Mouse (Mus musculus) liver, embryonic 14.5 days (tissue): ENCODE measurements around the gene Pax7. TPM values are rescaled to one million over a fixed set of nuclear protein-coding genes. Genes with fewer than 3 reads are reported as not detected.

ENCODE experiments used
- ATAC-seq: fragments of 200-750 bp; cut with Nextera tagmentation; 2 replicates; pipeline ENCODE4 v1.8.0; 2017; ENCODE audit warnings: moderate number of reproducible peaks, mild to moderate bottlenecking, moderate library complexity; ENCODE audit not compliant: insufficient read depth
- DNase-seq, 3 experiments: peaks; one replicate each; pipeline ENCODE4 v3.0.0-alpha.2; 2012 to 2013; ENCODE audit warnings: low read depth in 3 of 3, low spot score in 3 of 3
- H3K27ac ChIP-seq: fragments of 300-500 bp; sonication (generic); 2 replicates; pipeline ENCODE4 v1.5.1; 2014; ENCODE audit warnings: moderate library complexity, mild to moderate bottlenecking, control low read depth, inconsistent platforms
- H3K27me3 ChIP-seq: fragments of 300-500 bp; sonication (generic); 2 replicates; pipeline ENCODE4 v1.6.1; 2014; ENCODE audit warnings: mild to moderate bottlenecking, low read length, moderate library complexity; ENCODE audit not compliant: control insufficient read depth, insufficient read depth
- H3K36me3 ChIP-seq: fragments of 300-500 bp; sonication (generic); replicated peaks from 2 replicates; pipeline ENCODE4 v1.6.1; 2014; ENCODE audit warnings: low read depth; ENCODE audit not compliant: control insufficient read depth, insufficient read depth
- H3K4me1 ChIP-seq, 2 experiments: fragments of 200-500 bp in 1 of 2; fragments of 300-500 bp in 1 of 2; sonication (generic) in 1 of 2; replicated peaks; 2 replicates each; pipeline ENCODE4 v1.6.1; 2012 to 2014; ENCODE audit warnings: antibody characterized with exemption in 1 of 2, inconsistent platforms in 1 of 2, low read length in 1 of 2; ENCODE audit not compliant: control insufficient read depth in 2 of 2, insufficient read depth in 2 of 2
- H3K4me2 ChIP-seq: fragments of 300-500 bp; sonication (generic); 2 replicates; pipeline ENCODE4 v1.6.1; 2014; ENCODE audit warnings: low read depth, mild to moderate bottlenecking, control low read depth, moderate library complexity
- H3K4me3 ChIP-seq, 2 experiments: fragments of 200-500 bp in 1 of 2; fragments of 300-500 bp in 1 of 2; sonication (generic) in 1 of 2; 2 replicates each; pipeline ENCODE4 v1.5.1; 2012 to 2014; ENCODE audit warnings: low read depth in 2 of 2, low read length in 2 of 2, mild to moderate bottlenecking in 2 of 2, control low read depth in 1 of 2, inconsistent platforms in 1 of 2, moderate library complexity in 1 of 2; ENCODE audit not compliant: insufficient read depth in 1 of 2
- H3K9ac ChIP-seq: fragments of 300-500 bp; sonication (generic); replicated peaks from 2 replicates; pipeline ENCODE4 v1.6.1; 2014; ENCODE audit warnings: mild to moderate bottlenecking, control low read depth, moderate library complexity
- H3K9me3 ChIP-seq: fragments of 300-500 bp; sonication (generic); 2 replicates; pipeline ENCODE4 v1.6.1; 2016; ENCODE audit warnings: low read length, mixed read lengths; ENCODE audit not compliant: control insufficient read depth
- CTCF ChIP-seq: IDR thresholded peaks from 2 replicates; pipeline ENCODE4 v1.5.1; 2016; ENCODE audit warnings: antibody characterized with exemption, low read depth, control low read depth
- EP300 ChIP-seq: IDR thresholded peaks from 2 replicates; pipeline ENCODE4 v1.6.1; 2016; ENCODE audit warnings: antibody characterized with exemption, low read depth
- WGBS: fragments of 180-500 bp; shearing (Covaris S2); extraction: QIAGEN DNeasy Blood & Tissue Kit; methylation state at CpG from one replicate; pipeline ENCODE4 v1.1.7; 2014; ENCODE audit not compliant: insufficient replicate concordance; 5-methylcytosine and 5-hydroxymethylcytosine counted together
- polyA plus RNA-seq, 2 experiments: library from polyadenylated mRNA; depleted of rRNA in 1 of 2; stranded (reverse) in 1 of 2; unstranded in 1 of 2; fragments of >200 nt; fragmentation: Nextera tagmentation in 1 of 2; extraction: Ambion mirVana in 1 of 2; gene quantifications; 2 replicates each; pipeline versions ENCODE4 v1.2.1 to v1.2.3; 2012 to 2014

Pax7 gene
- polyA plus RNA-seq, 2 experiments, result not detected

GRCm38 (mm10) chr4:139791168-139791567 is 42.2 kb downstream of the Pax7 start:
- Histone ChIP-seq H3K4me1 (no peaks in the 10 kb centered on the region), H3K4me2 (peak overlapping the region; percentile 8; the same call in 1 of the 2 replicates), H3K27ac (no peak overlapping the region), H3K4me3 (no peak overlapping the region), H3K36me3 (no peaks in the 10 kb centered on the region), H3K9me3 (no peaks in the 10 kb centered on the region), H3K27me3 (no peaks in the 10 kb centered on the region), H3K9ac (no peak overlapping the region)
- DNase-seq (peak in 1 of 3 experiments; percentile 2), ATAC-seq (no peak)
- 46% methylated on average over 8 of the region's 8 CpGs for WGBS
- TF ChIP-seq EP300 (no peak), CTCF (no peak)

GRCm38 (mm10) chr4:139789772-139790171 is 43.6 kb downstream of the Pax7 start:
- H3K27ac ChIP-seq, result no peak overlapping the region
- H3K4me2 ChIP-seq, result no peak overlapping the region
- no peak overlapping the region for H3K4me3 ChIP-seq
- H3K9me3 ChIP-seq, result no peaks in the 10 kb centered on the region
- no peaks in the 10 kb centered on the region for H3K4me1 ChIP-seq
- no peak overlapping the region for H3K9ac ChIP-seq
- 67% methylated on average over 7 of the region's 7 CpGs for WGBS
- TF ChIP-seq CTCF, result peak; percentile 55
- TF ChIP-seq EP300, result no peak
- no peak for ATAC-seq
- no peak for DNase-seq
- H3K36me3 ChIP-seq, result no peaks in the 10 kb centered on the region
- H3K27me3 ChIP-seq, result no peaks in the 10 kb centered on the region

GRCm38 (mm10) chr4:139782926-139783467 is 50.3 kb downstream of the Pax7 start:
- TF ChIP-seq EP300 (no peak), CTCF (no peak)
- H3K4me1 ChIP-seq, result no peaks in the 10 kb centered on the region
- no peak for ATAC-seq
- H3K4me2 ChIP-seq, result no peak overlapping the region
- no peak overlapping the region for H3K9ac ChIP-seq
- H3K36me3 ChIP-seq, result no peaks in the 10 kb centered on the region
- no peak overlapping the region for H3K27ac ChIP-seq
- no peaks in the 10 kb centered on the region for H3K27me3 ChIP-seq
- no peaks in the 10 kb centered on the region for H3K9me3 ChIP-seq
- H3K4me3 ChIP-seq, result no peak overlapping the region
- DNase-seq, result no peak
- WGBS, result 32% methylated on average over 9 of the region's 9 CpGs

GRCm38 (mm10) chr4:139771125-139771631 is 62.1 kb downstream of the Pax7 start:
- Histone ChIP-seq H3K4me3 (no peak overlapping the region), H3K9ac (no peak overlapping the region), H3K4me1 (no peaks in the 10 kb centered on the region), H3K36me3 (no peaks in the 10 kb centered on the region), H3K27me3 (peaks cover 9% of the 10 kb centered on the region; the same call in 1 of the 2 replicates), H3K9me3 (no peaks in the 10 kb centered on the region), H3K4me2 (no peak overlapping the region), H3K27ac (no peak overlapping the region)
- DNase-seq, result no peak
- 11% methylated on average over 9 of the region's 9 CpGs for WGBS
- TF ChIP-seq CTCF, result no peak
- no peak for ATAC-seq

- Histone ChIP-seq H3K36me3 (no peaks in the 10 kb centered on the region), H3K9ac (no peak overlapping the region), H3K27me3 (peaks cover 9% of the 10 kb centered on the region; the same call in 1 of the 2 replicates), H3K4me1 (no peaks in the 10 kb centered on the region), H3K9me3 (no peaks in the 10 kb centered on the region), H3K4me2 (no peak overlapping the region), H3K4me3 (no peak overlapping the region), H3K27ac (no peak overlapping the region)
- ATAC-seq (no peak), DNase-seq (no peak)
- TF ChIP-seq CTCF (no peak), EP300 (no peak)
- WGBS, result 39% methylated on average over 5 of the region's 5 CpGs
Observed at GRCm38 (mm10) chr4:139767823-139768222, 65.5 kb downstream of the Pax7 start.
